Mouse (Mus musculus): ENCODE results near the gene Gcsh.

GRCm38 (mm10) chr8:116942284-116943058 lies 50.9 kb downstream of the Gcsh start:
- TF ChIP-seq POLR2A (IDR thresholded peaks at IDR 0.05; ENCODE audit: low read depth, low read length), result no peak
- TF ChIP-seq CTCF (IDR thresholded peaks at IDR 0.05; ENCODE audit: extremely low read depth, insufficient read depth, insufficient read length, insufficient replicate concordance), result no peak

All from spleen, adult 2 months (tissue).